In the genomic region with DNA sequence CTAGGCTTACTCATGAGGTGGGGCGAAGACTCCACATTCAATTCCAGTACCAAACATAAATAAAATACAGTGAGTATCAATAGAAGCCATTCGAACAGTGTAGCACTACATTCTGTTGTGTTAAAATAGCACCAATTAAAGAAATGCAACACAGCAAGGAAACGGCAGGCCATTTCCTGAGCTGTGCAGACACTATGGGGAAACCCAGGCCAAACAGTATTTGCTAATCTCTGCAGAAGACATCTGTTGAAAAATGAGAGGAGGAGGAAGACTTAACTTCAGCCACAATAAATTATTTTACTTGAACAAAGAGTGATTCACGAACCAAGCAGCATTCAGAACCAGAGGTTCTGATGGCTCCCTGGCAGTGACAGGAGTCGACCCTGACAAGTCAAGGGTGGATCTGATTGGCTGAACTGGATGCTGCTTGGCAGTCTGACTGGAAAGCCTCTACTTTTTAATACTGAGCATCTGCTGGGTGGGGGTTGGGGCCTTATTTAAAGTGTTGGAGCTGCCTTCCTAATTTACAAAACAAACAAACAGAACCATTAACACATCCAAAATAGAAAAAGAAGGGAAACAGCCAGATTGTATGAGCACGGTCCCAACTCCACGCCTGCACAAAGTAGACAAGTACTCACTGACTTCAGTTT, we compare ENCODE assay signal across 8 mouse cellular contexts.
DNase-seq lines count a peak whose midpoint lies in the region; ATAC-seq and TF ChIP-seq lines count a peak whose summit lies in the region.

No protein-coding gene starts in this region.

- H3K27ac ChIP-seq in gastrocnemius, adult 2 months = peak overlapping the region; percentile 66
- H3K27ac ChIP-seq in midbrain, embryonic 13.5 days = no peak overlapping the region

- H3K9ac ChIP-seq in midbrain, embryonic 13.5 days (replicated peaks) = no peak overlapping the region

- no peak overlapping the region for H3K4me2 ChIP-seq in midbrain, embryonic 13.5 days (replicated peaks)

- peaks cover 19% of the 10 kb centered on the region for H3K4me1 ChIP-seq in midbrain, embryonic 13.5 days (replicated peaks)

- no peaks in the 10 kb centered on the region for H3K36me3 ChIP-seq in midbrain, embryonic 13.5 days

- no peaks in the 10 kb centered on the region for H3K9me3 ChIP-seq in midbrain, embryonic 13.5 days

- no peak for DNase-seq in gastrocnemius, adult 2 months
- DNase-seq in gastrocnemius, postnatal 36 days = no peak
- DNase-seq in right cerebral cortex, postnatal 10 days (ENCODE audit: low spot score in 2 of 2) = peak; percentile 52 to 70
- DNase-seq in right cerebral cortex, postnatal 25 days = no peak
- DNase-seq in heart, postnatal 4 days = peak; percentile 37
- peak; percentile 52 for DNase-seq in telencephalon, adult 2 months (ENCODE audit: low read depth, low spot score)
- DNase-seq in embryo, embryonic 11 days = no peak

- intact Hi-C loops in gastrocnemius, adult 2 months (cut with DNase I) = no loop called here
- intact Hi-C loops in gastrocnemius, postnatal 36 days (cut with DNase I) = no loop called here

- no peak overlapping the region for H3K4me3 ChIP-seq in gastrocnemius, adult 2 months
- H3K4me3 ChIP-seq in midbrain, embryonic 13.5 days (replicated peaks) = no peak overlapping the region

- TF ChIP-seq CTCF in gastrocnemius, adult 2 months (IDR thresholded peaks at IDR 0.05) = no peak

- no peaks in the 10 kb centered on the region for H3K27me3 ChIP-seq in midbrain, embryonic 13.5 days

- ATAC-seq in midbrain, embryonic 13.5 days = no peak

- 64% methylated on average over 7 of the region's 7 CpGs for WGBS in midbrain, embryonic 13.5 days

Comparison
In these comparisons a context has a peak if more than half of its experiments do, and no peak if none do; other contexts are left out.
1. DNase-seq: peak in right cerebral cortex, postnatal 10 days (2 of 2), heart, postnatal 4 days (single experiment) and telencephalon, adult 2 months (single experiment); none in gastrocnemius, adult 2 months (single experiment), gastrocnemius, postnatal 36 days (0 of 2), right cerebral cortex, postnatal 25 days (single experiment) and embryo, embryonic 11 days (single experiment).